Mouse (Mus musculus) liver, embryonic 14 days (tissue): ENCODE data around the gene Gm20425. TPM values are rescaled to one million over a fixed set of nuclear protein-coding genes. Genes with fewer than 3 reads are reported as not detected.

Experiments used
- polyA plus RNA-seq: library from polyadenylated mRNA; depleted of rRNA; stranded (reverse); fragments of >200 nt; gene quantifications from 2 replicates; pipeline ENCODE4 v1.2.3, GENCODE M21; 2012; rRNA removed

Gene Gm20425
- polyA plus RNA-seq = 0.09 and 0.35 TPM in 2 replicates

GRCm38 (mm10) chr9:103230151-103230951, at the start of gene Gm20425, which contains the start of gene Trf:
TSS of gene Gm20425 (minus strand) at chr9:103230307.
TSS of gene Trf (minus strand) at chr9:103230444.

DNA sequence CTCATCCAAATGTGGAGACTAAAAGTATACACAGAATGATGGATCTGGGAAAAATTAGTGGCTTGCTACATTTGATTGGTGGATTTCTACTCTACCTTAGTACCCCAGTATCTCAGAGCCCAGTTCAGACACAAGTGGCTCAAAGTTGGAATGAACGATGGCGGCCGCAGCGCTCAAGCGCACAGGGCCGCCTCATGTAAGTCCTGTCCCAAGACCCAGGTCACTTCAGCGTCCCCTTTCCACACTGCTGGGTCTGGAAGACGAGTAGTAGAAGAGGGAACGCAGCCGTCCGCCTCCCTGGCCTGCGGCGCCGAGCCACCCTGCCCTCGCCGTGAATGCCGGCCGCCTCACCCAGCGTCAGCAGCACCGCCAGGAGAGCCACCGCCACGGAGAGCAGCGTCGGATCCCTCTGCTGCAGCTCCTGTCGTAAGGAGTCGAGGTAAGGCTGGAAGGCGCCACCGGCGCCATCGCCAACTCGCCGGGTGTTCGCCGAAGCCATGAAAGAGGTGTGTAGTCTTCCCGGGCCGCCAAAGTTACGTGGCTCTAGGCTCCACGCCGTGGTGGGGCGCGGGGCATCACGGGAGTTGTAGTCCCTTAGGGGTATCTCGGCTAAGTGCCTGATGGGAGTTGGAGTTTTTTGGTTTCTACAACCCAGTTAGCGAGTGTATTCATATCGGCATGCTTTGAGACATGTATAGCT, 28.4 kb downstream of the Gm20425 start, which contains the start of gene Srprb:
Gene Srprb, minus strand, starts transcription at position 577 of the 700 bp plus-strand sequence.

Other genes starting within 250 kb of the Gm20425 start
- 1.5 and 1.9 TPM in 2 replicates for gene Slco2a1, start 241.6 kb downstream of the Gm20425 start, polyA plus RNA-seq
- 0.12 and 0.16 TPM in 2 replicates for gene Rab6b, start 118.5 kb downstream of the Gm20425 start, polyA plus RNA-seq
- 15.6 and 16.1 TPM in 2 replicates for gene Srprb, start 28.2 kb downstream of the Gm20425 start, polyA plus RNA-seq
- 2,120 and 2,385 TPM in 2 replicates for gene Trf, start 137 bp upstream of the Gm20425 start, polyA plus RNA-seq
- gene 1300017J02Rik, start 74.8 kb upstream of the Gm20425 start, polyA plus RNA-seq = 36.7 and 46.6 TPM in 2 replicates
- 44.9 and 50.7 TPM in 2 replicates for gene Topbp1, start 74.9 kb upstream of the Gm20425 start, polyA plus RNA-seq
- gene Cdv3, start 135.5 kb upstream of the Gm20425 start, polyA plus RNA-seq = 32.6 and 38.0 TPM in 2 replicates